Mouse (Mus musculus): ENCODE measurements around the gene Adamts8.

- no peak for TF ChIP-seq CTCF (IDR thresholded peaks at IDR 0.05; ENCODE audit: low read depth)
- TF ChIP-seq EP300 (optimal IDR thresholded peaks at IDR 0.05), result no peak
Measured at GRCm38 (mm10) chr9:30932346-30932745, 10.0 kb upstream of the Adamts8 start.
